Mouse (Mus musculus) stomach, embryonic 15.5 days (tissue): ENCODE measurements around the gene Hrc. TPM values are rescaled to one million over a fixed set of nuclear protein-coding genes. Genes with fewer than 3 reads are reported as not detected.

Source experiments
- ATAC-seq: fragments of 200-750 bp; cut with Nextera tagmentation; 2 replicates; pipeline ENCODE4 v1.8.0; 2017; ENCODE audit warnings: low read depth, moderate number of reproducible peaks, moderate TSS enrichment; ENCODE audit not compliant: insufficient read depth, low FRiP score
- H3K27ac ChIP-seq: fragments of 300-500 bp; sonication (generic); 2 replicates; pipeline ENCODE4 v1.5.1; 2015; ENCODE audit warnings: mild to moderate bottlenecking, inconsistent platforms
- H3K27me3 ChIP-seq: fragments of 300-500 bp; sonication (generic); replicated peaks from 2 replicates; pipeline ENCODE4 v1.6.1; 2015; ENCODE audit warnings: inconsistent platforms
- H3K36me3 ChIP-seq: fragments of 300-500 bp; sonication (generic); 2 replicates; pipeline ENCODE4 v1.6.1; 2015; ENCODE audit warnings: inconsistent platforms
- H3K4me1 ChIP-seq: fragments of 300-500 bp; sonication (generic); 2 replicates; pipeline ENCODE4 v1.6.1; 2015; ENCODE audit warnings: inconsistent platforms
- H3K4me2 ChIP-seq: fragments of 300-500 bp; sonication (generic); 2 replicates; pipeline ENCODE4 v1.6.1; 2015; ENCODE audit warnings: mild to moderate bottlenecking, inconsistent platforms
- H3K4me3 ChIP-seq: fragments of 300-500 bp; sonication (generic); replicated peaks from 2 replicates; pipeline ENCODE4 v1.5.1; 2015; ENCODE audit warnings: inconsistent platforms
- H3K9ac ChIP-seq: fragments of 300-500 bp; sonication (generic); 2 replicates; pipeline ENCODE4 v1.6.1; 2015; ENCODE audit warnings: inconsistent platforms
- H3K9me3 ChIP-seq: fragments of 300-500 bp; sonication (generic); 2 replicates; pipeline ENCODE4 v1.6.1; 2016; ENCODE audit warnings: inconsistent platforms
- WGBS: fragments of 180-500 bp; shearing (Covaris S2); methylation state at CpG from one replicate; pipeline ENCODE4 v1.1.7; 2015; 5-methylcytosine and 5-hydroxymethylcytosine counted together
- polyA plus RNA-seq: library from polyadenylated mRNA; unstranded; fragments of >200 nt; fragmentation: Nextera tagmentation; extraction: Ambion mirVana; gene quantifications from 2 replicates; pipeline ENCODE4 v1.2.1, GENCODE M21; 2015

The Hrc gene
- 1.4 and 1.5 TPM in 2 replicates for polyA plus RNA-seq

- peak within 1 kb of the TSS; percentile 76 for H3K4me2 ChIP-seq
- no peak for ATAC-seq
- H3K4me1 ChIP-seq, result peaks cover 47% of the 10 kb centered on the region
- H3K27me3 ChIP-seq, result no peaks in the 10 kb centered on the region
- WGBS, result 26% methylated on average over 5 of the region's 5 CpGs
- H3K9ac ChIP-seq, result 0 out of 2 replicates have a peak within 1 kb of the TSS, but pooled peaks have one; percentile 0
- no peaks in the 10 kb centered on the region for H3K36me3 ChIP-seq
- H3K9me3 ChIP-seq, result no peaks in the 10 kb centered on the region
- H3K27ac ChIP-seq, result peak within 1 kb of the TSS; percentile 97
- H3K4me3 ChIP-seq, result no peak within 1 kb of the TSS
Observed at GRCm38 (mm10) chr7:45335056-45335455, at the start of gene Hrc. Hrc (plus strand) TSS chr7:45335290.

DNA sequence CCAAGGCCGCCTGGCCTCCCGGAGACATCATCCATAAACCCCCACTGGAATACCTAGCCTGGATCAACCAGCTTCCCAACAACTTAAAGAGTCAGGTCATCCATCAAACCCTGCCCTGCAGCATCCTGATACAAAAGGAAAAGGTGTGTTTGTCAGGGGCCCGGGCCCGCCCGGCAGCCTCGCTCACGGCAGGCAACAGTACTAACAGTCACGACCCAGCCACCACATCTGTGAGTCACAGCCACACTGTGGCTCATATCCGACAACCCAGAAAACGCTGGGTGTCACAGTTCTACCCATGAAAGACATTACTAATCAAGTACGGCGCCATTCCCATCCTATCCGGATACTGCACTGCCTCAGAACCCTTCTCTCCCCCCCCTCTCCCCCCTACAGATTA, 48.6 kb upstream of the Hrc start:
- Histone ChIP-seq H3K27ac (no peak overlapping the region), H3K9ac (no peak overlapping the region), H3K36me3 (no peaks in the 10 kb centered on the region), H3K27me3 (no peaks in the 10 kb centered on the region), H3K9me3 (no peaks in the 10 kb centered on the region), H3K4me1 (no peaks in the 10 kb centered on the region), H3K4me2 (no peak overlapping the region), H3K4me3 (no peak overlapping the region)
- no peak for ATAC-seq
- 71% methylated on average over 13 of the region's 13 CpGs for WGBS

DNA sequence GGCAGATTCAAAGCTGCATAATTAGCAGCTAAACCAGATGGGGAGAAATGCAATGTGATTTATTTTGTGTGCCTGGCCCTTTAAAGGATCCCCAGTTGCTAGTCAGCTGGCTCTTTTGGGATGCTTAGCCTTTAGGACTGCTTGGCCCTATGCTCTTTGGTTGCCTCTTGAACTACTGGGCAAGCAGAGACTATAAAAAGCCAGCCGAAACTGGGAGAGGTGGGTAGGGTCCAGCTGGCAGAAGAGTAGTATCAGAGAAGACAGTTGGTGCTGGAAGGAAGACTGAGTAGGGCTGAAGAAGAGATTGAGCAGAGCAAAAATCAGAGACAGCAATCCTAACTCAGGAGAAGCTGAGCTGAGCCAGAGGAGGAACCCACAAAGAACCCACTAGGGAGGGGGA, 38.5 kb upstream of the Hrc start:
- Histone ChIP-seq H3K4me3 (no peak overlapping the region), H3K4me2 (no peak overlapping the region), H3K9me3 (no peaks in the 10 kb centered on the region), H3K4me1 (0 out of 2 replicates have a peak, but pooled peaks cover 7% of the 10 kb centered on the region), H3K36me3 (no peaks in the 10 kb centered on the region), H3K9ac (no peak overlapping the region), H3K27ac (no peak overlapping the region), H3K27me3 (no peaks in the 10 kb centered on the region)
- WGBS, result 86% methylated on average over 1 of the region's 1 CpGs
- ATAC-seq, result no peak

DNA sequence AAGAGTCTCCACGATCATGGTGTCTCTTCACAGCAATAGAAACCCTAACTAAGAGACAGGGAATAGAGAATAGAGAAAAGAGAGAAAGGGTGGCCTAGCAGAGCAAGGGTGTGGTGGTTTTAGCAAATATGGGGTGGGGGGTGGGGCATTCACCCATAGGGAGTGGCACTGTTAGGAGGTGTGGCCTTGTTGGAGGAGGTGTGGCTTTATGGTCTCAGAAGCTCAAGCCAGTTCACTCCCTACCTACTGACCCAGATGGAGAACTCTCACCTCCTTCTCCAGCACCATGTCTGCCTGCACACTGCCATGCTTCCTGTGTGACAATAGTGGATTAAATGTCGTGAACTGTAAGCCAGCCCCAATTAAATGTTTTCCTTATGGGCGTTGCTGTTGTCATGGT, 37.5 kb upstream of the Hrc start:
- 65% methylated on average over 3 of the region's 3 CpGs for WGBS

GRCm38 (mm10) chr7:45299752-45300151, 35.3 kb upstream of the Hrc start:
- Histone ChIP-seq H3K36me3 (peaks cover 13% of the 10 kb centered on the region; the same call in 1 of the 2 replicates), H3K9ac (no peak overlapping the region), H3K4me3 (no peak overlapping the region), H3K9me3 (no peaks in the 10 kb centered on the region), H3K27ac (no peak overlapping the region), H3K4me2 (no peak overlapping the region), H3K27me3 (no peaks in the 10 kb centered on the region), H3K4me1 (0 out of 2 replicates have a peak, but pooled peaks cover 7% of the 10 kb centered on the region)
- 12% methylated on average over 5 of the region's 5 CpGs for WGBS
- peak; percentile 81 for ATAC-seq

More for the DNA sequence above, 37.5 kb upstream of the Hrc start:
- H3K27me3 ChIP-seq, result no peaks in the 10 kb centered on the region
- H3K9me3 ChIP-seq, result no peaks in the 10 kb centered on the region
- no peak overlapping the region for H3K4me3 ChIP-seq
- 0 out of 2 replicates have a peak, but pooled peaks have one; percentile 23 for ATAC-seq
- H3K4me2 ChIP-seq, result no peak overlapping the region
- H3K27ac ChIP-seq, result no peak overlapping the region
- no peaks in the 10 kb centered on the region for H3K36me3 ChIP-seq
- H3K9ac ChIP-seq, result no peak overlapping the region
- 0 out of 2 replicates have a peak, but pooled peaks cover 7% of the 10 kb centered on the region for H3K4me1 ChIP-seq

DNA sequence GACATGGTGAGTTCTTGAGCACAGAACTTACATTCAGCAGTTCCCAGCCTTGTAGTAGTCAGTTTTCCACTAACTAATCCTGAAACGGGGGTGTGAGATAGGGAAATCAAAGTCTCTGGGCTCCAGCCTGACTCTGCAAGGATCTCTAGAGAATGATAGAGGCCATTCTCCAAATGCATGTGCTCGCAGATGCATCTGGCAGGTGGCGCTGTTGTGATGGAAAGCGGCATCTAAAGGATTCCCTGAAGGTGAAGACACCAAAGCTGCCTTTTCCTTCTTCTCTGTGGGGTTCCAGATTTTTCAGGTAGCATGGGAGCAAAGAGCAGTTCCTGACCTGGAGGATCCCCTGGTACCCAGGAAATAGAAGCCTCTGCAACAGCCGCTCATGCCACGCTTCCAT, 34.8 kb upstream of the Hrc start:
- 14% methylated on average over 6 of the region's 6 CpGs for WGBS
- no peak overlapping the region for H3K4me2 ChIP-seq
- no peak for ATAC-seq

DNA sequence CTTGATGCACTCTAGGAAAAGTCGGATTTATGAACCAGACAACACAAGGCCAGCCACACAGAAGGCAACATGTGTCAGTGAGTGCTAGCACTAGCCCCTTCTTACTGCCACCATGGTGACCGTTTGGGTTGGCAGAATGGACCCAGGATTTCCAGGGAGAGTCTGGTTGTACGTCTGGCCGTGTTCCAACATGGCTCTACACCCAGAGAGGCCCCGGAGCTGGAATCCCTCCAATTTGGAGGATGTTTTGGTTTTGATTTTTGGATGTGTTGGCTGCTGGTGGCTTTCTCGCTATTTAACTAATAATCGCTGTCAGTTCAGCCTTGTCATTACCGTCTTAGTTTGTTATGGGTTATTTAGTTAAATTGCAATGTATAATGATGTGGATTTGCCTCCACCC, 32.5 kb upstream of the Hrc start:
- no peak overlapping the region for H3K27ac ChIP-seq
- H3K27me3 ChIP-seq, result no peaks in the 10 kb centered on the region
- H3K36me3 ChIP-seq, result peaks cover 14% of the 10 kb centered on the region; the same call in 1 of the 2 replicates
- H3K4me2 ChIP-seq, result no peak overlapping the region
- no peak overlapping the region for H3K9ac ChIP-seq
- no peaks in the 10 kb centered on the region for H3K9me3 ChIP-seq
- H3K4me1 ChIP-seq, result 0 out of 2 replicates have a peak, but pooled peaks cover 7% of the 10 kb centered on the region
- 54% methylated on average over 8 of the region's 8 CpGs for WGBS
- no peak for ATAC-seq
- no peak overlapping the region for H3K4me3 ChIP-seq

More for the DNA sequence above, 34.8 kb upstream of the Hrc start:
- peaks cover 14% of the 10 kb centered on the region; the same call in 1 of the 2 replicates for H3K36me3 ChIP-seq
- no peak overlapping the region for H3K4me3 ChIP-seq
- no peaks in the 10 kb centered on the region for H3K27me3 ChIP-seq
- no peak overlapping the region for H3K9ac ChIP-seq
- 0 out of 2 replicates have a peak, but pooled peaks cover 7% of the 10 kb centered on the region for H3K4me1 ChIP-seq
- no peaks in the 10 kb centered on the region for H3K9me3 ChIP-seq
- no peak overlapping the region for H3K27ac ChIP-seq

GRCm38 (mm10) chr7:45304869-45305268, 30.2 kb upstream of the Hrc start:
- Histone ChIP-seq H3K36me3 (peaks cover 18% of the 10 kb centered on the region), H3K27me3 (no peaks in the 10 kb centered on the region), H3K27ac (no peak overlapping the region), H3K4me3 (peak overlapping the region; percentile 13; the same call in 1 of the 2 replicates), H3K4me1 (0 out of 2 replicates have a peak, but pooled peaks cover 7% of the 10 kb centered on the region), H3K9ac (no peak overlapping the region), H3K9me3 (no peaks in the 10 kb centered on the region), H3K4me2 (peak overlapping the region; percentile 30)
- WGBS, result 30% methylated on average over 11 of the region's 13 CpGs
- no peak for ATAC-seq

DNA sequence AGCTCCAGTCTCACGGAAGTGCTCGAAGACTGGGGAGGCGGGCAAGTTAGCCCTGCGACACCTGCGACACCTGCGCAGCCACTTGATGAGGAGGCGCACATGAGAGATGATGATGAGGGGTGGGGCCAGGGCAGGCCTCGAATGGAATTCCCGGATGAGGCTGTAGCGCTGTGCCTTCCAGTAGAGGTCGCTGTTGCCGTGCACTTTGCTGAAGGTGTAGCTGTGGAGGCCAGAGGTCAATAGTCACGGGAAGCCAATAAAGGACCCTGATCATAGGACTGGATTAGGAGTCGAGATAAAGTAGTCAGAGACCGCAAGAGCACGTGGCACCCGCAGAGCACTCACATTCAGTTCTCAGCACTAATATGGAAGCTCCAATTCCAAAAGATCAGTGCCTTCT, 29.8 kb upstream of the Hrc start:
- WGBS, result 15% methylated on average over 16 of the region's 17 CpGs
- Histone ChIP-seq H3K4me2 (peak overlapping the region; percentile 30), H3K27me3 (no peaks in the 10 kb centered on the region), H3K36me3 (peaks cover 21% of the 10 kb centered on the region), H3K9me3 (no peaks in the 10 kb centered on the region), H3K27ac (no peak overlapping the region), H3K9ac (no peak overlapping the region), H3K4me1 (0 out of 2 replicates have a peak, but pooled peaks cover 5% of the 10 kb centered on the region), H3K4me3 (peak overlapping the region; percentile 13; the same call in 1 of the 2 replicates)
- peak; percentile 42 for ATAC-seq

DNA sequence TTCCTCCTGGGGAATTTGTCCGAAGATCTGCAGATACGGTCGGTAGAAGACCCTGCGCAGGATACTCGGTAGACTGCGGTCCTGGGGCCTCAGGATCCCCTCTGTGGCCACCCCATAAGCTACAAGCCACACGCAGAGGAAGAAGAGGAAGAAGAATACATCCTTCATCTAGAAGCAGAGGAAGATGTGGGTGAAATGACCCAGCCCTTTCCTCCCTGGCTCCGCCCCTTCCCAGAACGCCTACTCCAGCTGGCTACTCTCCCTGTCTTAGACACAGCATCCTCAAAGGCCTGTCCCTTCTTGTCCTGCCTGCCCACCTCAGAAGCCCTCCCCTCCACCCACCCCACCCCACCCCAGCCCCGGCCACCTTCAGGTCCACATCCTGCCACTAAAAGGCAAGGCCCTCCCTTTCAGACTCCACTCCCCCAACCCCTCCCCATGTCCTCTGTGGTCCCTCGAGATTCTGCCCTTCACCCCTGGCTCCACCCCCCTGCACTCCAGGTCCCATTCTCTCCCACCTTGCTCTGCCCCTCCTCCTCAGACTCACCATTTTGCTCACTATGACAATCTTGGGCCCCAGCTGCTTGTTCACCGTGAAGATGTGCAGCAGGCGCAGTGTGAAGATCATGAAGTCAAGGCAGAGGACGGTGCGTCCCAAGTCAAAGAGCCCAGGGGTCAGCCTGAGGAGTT, 26.4 kb upstream of the Hrc start:
- Histone ChIP-seq H3K27me3 (no peaks in the 10 kb centered on the region), H3K27ac (no peak overlapping the region), H3K4me1 (peaks cover 6% of the 10 kb centered on the region), H3K9ac (no peak overlapping the region), H3K9me3 (no peaks in the 10 kb centered on the region), H3K4me2 (no peak overlapping the region), H3K36me3 (peaks cover 18% of the 10 kb centered on the region), H3K4me3 (no peak overlapping the region)
- ATAC-seq, result no peak
- WGBS, result 65% methylated on average over 15 of the region's 15 CpGs

DNA sequence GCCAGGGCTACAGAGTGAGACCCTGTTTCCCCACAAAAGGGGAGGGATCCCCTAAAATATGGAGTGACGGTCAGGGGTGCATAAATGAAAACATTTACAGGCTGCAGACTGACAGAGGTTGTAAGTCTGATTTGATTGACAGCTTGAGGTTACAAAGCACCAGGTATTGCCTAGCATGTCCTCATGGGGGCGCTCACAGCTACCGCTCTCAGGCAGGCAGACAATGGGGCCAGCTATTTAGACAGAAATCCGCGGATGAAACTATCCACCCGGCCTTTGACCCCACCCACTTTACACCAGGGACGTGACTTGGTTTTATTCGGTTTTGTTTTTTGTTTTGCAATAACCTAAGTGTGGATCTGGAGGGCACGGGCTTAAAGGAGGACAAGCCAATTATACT, 25.6 kb upstream of the Hrc start:
- no peak overlapping the region for H3K9ac ChIP-seq
- no peak for ATAC-seq
- H3K4me1 ChIP-seq, result peaks cover 10% of the 10 kb centered on the region
- H3K4me2 ChIP-seq, result no peak overlapping the region
- no peak overlapping the region for H3K4me3 ChIP-seq
- no peaks in the 10 kb centered on the region for H3K9me3 ChIP-seq
- peaks cover 13% of the 10 kb centered on the region for H3K36me3 ChIP-seq
- H3K27me3 ChIP-seq, result no peaks in the 10 kb centered on the region
- no peak overlapping the region for H3K27ac ChIP-seq
- 22% methylated on average over 9 of the region's 9 CpGs for WGBS

GRCm38 (mm10) chr7:45312023-45312422, 23.1 kb upstream of the Hrc start:
- H3K4me2 ChIP-seq, result no peak overlapping the region
- no peaks in the 10 kb centered on the region for H3K27me3 ChIP-seq
- peaks cover 15% of the 10 kb centered on the region for H3K36me3 ChIP-seq
- ATAC-seq, result no peak
- H3K9me3 ChIP-seq, result no peaks in the 10 kb centered on the region
- no peak overlapping the region for H3K9ac ChIP-seq
- no peak overlapping the region for H3K4me3 ChIP-seq
- H3K27ac ChIP-seq, result no peak overlapping the region
- peaks cover 10% of the 10 kb centered on the region for H3K4me1 ChIP-seq
- WGBS, result 31% methylated on average over 8 of the region's 8 CpGs
